Mouse (Mus musculus): ENCODE measurements around the gene Kcnq4. TPM values are rescaled to one million over a fixed set of nuclear protein-coding genes. Genes with fewer than 3 reads are reported as not detected.

Kcnq4 gene
- 0.24 and 0.54 TPM in 2 replicates for polyA plus RNA-seq (2014; fragmentation: Nextera tagmentation; extraction: Ambion mirVana)

DNA sequence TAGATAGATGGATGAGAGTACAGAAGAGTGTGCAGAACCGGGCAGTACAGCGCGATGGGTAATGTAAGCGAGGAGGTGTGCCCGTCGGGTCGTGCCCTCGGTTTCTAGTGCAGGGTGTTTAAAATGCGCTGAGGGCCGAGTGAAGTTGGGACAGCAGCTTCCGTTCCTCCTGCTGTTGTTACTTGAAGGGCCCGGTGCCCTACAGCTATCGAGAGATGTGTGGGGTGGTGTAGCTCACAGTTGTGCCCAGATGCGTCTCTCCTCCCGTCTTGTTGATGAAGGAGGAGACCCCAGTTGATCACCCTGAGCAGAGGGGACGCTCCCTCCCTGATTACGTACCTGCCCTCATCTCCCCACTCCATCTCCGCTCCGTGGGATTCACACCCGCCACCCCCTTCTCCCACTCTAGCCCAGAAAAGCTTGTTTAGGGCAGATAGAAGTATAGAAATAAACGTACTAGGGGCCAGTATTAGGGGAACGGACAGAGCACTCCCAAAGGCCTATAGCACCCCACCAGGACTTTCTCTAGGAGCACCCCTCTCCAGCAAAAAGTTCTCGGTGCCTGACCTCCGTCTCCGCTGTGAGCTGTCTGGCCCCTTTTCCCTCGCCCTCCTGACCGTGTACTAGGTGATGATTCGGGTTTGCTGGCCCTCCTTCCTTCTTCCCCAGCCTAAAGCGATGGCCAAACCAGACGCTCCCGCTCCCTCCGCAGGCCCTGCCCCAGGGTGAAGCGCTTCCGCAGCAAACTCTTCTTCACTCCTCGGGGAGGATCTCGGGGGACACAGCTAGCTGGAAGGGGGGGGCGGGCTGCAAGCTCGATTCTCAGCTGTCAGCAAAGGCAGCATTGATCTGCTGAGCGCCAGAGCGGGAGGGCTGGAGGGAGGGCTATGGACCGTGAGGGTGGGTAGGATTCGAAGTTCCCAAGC, at the start of gene Kcnq4:
Gene Kcnq4 (minus strand): TSS at position 672 of the 926 bp plus-strand sequence.
- peaks cover 4 to 5% of the 10 kb centered on the region in 2 experiments; a peak in 2 of 4 replicates for H3K4me1 ChIP-seq (ENCODE audit: control insufficient read depth in 2 of 2, insufficient read depth in 2 of 2, low read length in 2 of 2)
- no peak for ATAC-seq (ENCODE audit: insufficient number of reproducible peaks, insufficient read depth, low FRiP score, low read depth)
- no peaks in the 10 kb centered on the region for H3K9me3 ChIP-seq (ENCODE audit: control insufficient read depth, low read length)
- peaks cover 62% of the 10 kb centered on the region for H3K27me3 ChIP-seq (ENCODE audit: control insufficient read depth, insufficient read depth, low read length)
- peak within 1 kb of the TSS; percentile 52 to 66 for H3K4me3 ChIP-seq (ENCODE audit: control insufficient read depth in 1 of 2, insufficient read depth in 1 of 2, low read depth in 1 of 2, low read length in 2 of 2)
- H3K9ac ChIP-seq (ENCODE audit: low read length), result peak within 1 kb of the TSS; percentile 69
- 4% methylated on average over 39 of the region's 42 CpGs for WGBS
- H3K27ac ChIP-seq (replicated peaks in 1 of 2; ENCODE audit: control insufficient read depth in 1 of 2, insufficient read depth in 1 of 2, low read depth in 2 of 2, low read length in 2 of 2), result no peak within 1 kb of the TSS
- no peaks in the 10 kb centered on the region for H3K36me3 ChIP-seq (ENCODE audit: control insufficient read depth, insufficient read depth, low read length)
- H3K4me2 ChIP-seq (ENCODE audit: low read length), result peak within 1 kb of the TSS; percentile 100

DNA sequence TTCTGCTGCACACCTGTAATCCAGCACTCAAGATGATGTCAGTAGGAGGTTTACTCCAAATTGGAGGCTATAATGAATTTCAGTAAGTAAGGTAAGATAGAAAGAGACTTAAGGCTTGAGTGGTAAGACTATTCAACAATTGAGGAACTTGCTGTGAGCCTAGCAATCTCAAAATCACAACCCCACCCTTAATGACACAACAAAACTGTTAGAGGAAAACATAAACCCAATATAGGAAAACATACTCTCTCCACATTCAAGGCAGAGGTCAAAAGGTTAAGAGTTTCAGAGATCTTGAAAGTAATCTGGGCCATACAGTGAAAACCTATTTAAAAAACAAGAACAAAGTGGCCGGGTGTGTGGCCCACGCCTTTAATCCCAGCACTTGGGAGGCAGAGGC, 48.3 kb upstream of the Kcnq4 start:
- no peak overlapping the region for H3K27ac ChIP-seq (replicated peaks in 1 of 2; ENCODE audit: control insufficient read depth in 1 of 2, insufficient read depth in 1 of 2, low read depth in 2 of 2, low read length in 2 of 2)
- H3K9ac ChIP-seq (ENCODE audit: low read length), result no peak overlapping the region
- no peaks in the 10 kb centered on the region for H3K9me3 ChIP-seq (ENCODE audit: control insufficient read depth, low read length)
- H3K36me3 ChIP-seq (ENCODE audit: control insufficient read depth, insufficient read depth, low read length), result peaks cover 11% of the 10 kb centered on the region
- no peak overlapping the region for H3K4me2 ChIP-seq (ENCODE audit: low read length)
- 72% methylated on average over 2 of the region's 2 CpGs for WGBS
- peaks cover 2 to 38% of the 10 kb centered on the region in 2 experiments; a peak in 3 of 4 replicates for H3K4me1 ChIP-seq (ENCODE audit: control insufficient read depth in 2 of 2, insufficient read depth in 2 of 2, low read length in 2 of 2)
- H3K27me3 ChIP-seq (ENCODE audit: control insufficient read depth, insufficient read depth, low read length), result no peaks in the 10 kb centered on the region
- H3K4me3 ChIP-seq (ENCODE audit: control insufficient read depth in 1 of 2, insufficient read depth in 1 of 2, low read depth in 1 of 2, low read length in 2 of 2), result no peak overlapping the region
- no peak for ATAC-seq (ENCODE audit: insufficient number of reproducible peaks, insufficient read depth, low FRiP score, low read depth)

DNA sequence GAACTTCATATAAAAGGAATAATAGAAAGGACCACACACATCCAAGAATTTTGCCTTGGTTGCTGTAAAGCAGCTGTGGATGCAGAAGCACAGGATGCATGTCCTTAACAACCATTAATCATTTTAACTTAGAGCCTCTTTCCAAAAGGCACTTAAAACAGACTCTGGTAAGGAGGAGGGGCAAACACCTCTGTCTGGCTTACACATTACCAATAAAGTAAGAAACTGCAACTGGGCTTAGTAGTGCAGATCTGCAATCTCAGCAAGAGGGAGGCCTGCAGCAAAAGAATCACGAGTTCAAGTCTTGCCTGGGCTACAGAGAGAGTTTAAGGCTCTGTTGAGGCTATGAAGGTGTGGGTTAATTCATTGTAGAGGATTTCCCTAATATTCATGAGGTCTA, 47.2 kb upstream of the Kcnq4 start:
- no peaks in the 10 kb centered on the region for H3K27me3 ChIP-seq (ENCODE audit: control insufficient read depth, insufficient read depth, low read length)
- no peaks in the 10 kb centered on the region for H3K9me3 ChIP-seq (ENCODE audit: control insufficient read depth, low read length)
- no peak overlapping the region for H3K4me2 ChIP-seq (ENCODE audit: low read length)
- H3K4me1 ChIP-seq (ENCODE audit: control insufficient read depth in 2 of 2, insufficient read depth in 2 of 2, low read length in 2 of 2), result peaks cover 2 to 37% of the 10 kb centered on the region in 2 experiments; a peak in 3 of 4 replicates
- H3K27ac ChIP-seq (replicated peaks in 1 of 2; ENCODE audit: control insufficient read depth in 1 of 2, insufficient read depth in 1 of 2, low read depth in 2 of 2, low read length in 2 of 2), result no peak overlapping the region
- H3K36me3 ChIP-seq (ENCODE audit: control insufficient read depth, insufficient read depth, low read length), result peaks cover 8% of the 10 kb centered on the region
- H3K9ac ChIP-seq (ENCODE audit: low read length), result no peak overlapping the region
- no peak for ATAC-seq (ENCODE audit: insufficient number of reproducible peaks, insufficient read depth, low FRiP score, low read depth)
- H3K4me3 ChIP-seq (ENCODE audit: control insufficient read depth in 1 of 2, insufficient read depth in 1 of 2, low read depth in 1 of 2, low read length in 2 of 2), result no peak overlapping the region
- 82% methylated on average over 1 of the region's 1 CpGs for WGBS

DNA sequence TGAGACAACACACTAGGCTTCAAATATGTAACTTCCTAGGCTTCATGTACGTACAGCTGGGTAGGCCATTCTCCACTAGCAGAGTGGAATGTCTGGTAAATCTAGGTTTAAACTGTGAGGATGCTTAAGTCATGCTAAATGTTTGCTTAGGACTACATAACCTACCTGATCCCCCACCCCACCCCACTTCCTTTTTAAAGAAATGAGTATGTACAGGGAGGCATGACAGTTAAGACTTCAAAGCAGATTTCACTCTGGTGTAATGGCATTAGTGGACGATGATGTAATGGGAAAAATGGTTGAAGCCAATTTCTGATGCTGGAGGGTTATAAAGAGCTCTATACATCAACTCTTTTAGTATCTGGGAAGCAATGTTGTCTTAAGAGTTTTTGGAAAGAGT, 44.5 kb upstream of the Kcnq4 start:
- Histone ChIP-seq H3K27ac (replicated peaks in 1 of 2; ENCODE audit: control insufficient read depth in 1 of 2, insufficient read depth in 1 of 2, low read depth in 2 of 2, low read length in 2 of 2) (peak overlapping the region in 1 of 2 experiments; percentile 58; a peak in 3 of 4 replicates), H3K27me3 (ENCODE audit: control insufficient read depth, insufficient read depth, low read length) (no peaks in the 10 kb centered on the region), H3K4me3 (ENCODE audit: control insufficient read depth in 1 of 2, insufficient read depth in 1 of 2, low read depth in 1 of 2, low read length in 2 of 2) (no peak overlapping the region), H3K4me1 (ENCODE audit: control insufficient read depth in 2 of 2, insufficient read depth in 2 of 2, low read length in 2 of 2) (peaks cover 0 to 28% of the 10 kb centered on the region in 2 experiments; a peak in 3 of 4 replicates), H3K36me3 (ENCODE audit: control insufficient read depth, insufficient read depth, low read length) (peaks cover 30% of the 10 kb centered on the region), H3K4me2 (ENCODE audit: low read length) (no peak overlapping the region), H3K9me3 (ENCODE audit: control insufficient read depth, low read length) (no peaks in the 10 kb centered on the region), H3K9ac (ENCODE audit: low read length) (no peak overlapping the region)
- ATAC-seq (ENCODE audit: insufficient number of reproducible peaks, insufficient read depth, low FRiP score, low read depth), result 0 out of 2 replicates have a peak, but pooled peaks have one; percentile 50
- WGBS, result 55% methylated on average over 2 of the region's 2 CpGs

DNA sequence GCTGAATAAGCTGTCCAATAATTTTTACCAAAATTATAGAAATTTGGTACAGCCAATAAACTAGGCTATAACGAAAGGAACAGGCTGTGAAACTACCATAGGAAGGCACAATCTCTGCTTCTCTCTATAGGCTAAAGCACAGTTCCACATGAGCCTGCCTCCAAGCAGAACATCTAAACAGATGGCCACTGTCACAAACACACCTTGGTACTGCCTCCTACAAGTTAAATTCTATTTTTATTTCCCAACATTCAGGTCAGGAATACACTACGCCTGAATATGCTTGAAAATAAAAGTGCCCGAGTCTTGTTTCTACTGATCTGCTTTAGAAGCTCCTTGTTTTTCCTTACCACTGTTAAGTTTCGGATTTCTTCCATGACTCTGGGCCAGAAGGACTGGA, 41.6 kb upstream of the Kcnq4 start:
- Histone ChIP-seq H3K36me3 (ENCODE audit: control insufficient read depth, insufficient read depth, low read length) (peaks cover 59% of the 10 kb centered on the region), H3K4me3 (ENCODE audit: control insufficient read depth in 1 of 2, insufficient read depth in 1 of 2, low read depth in 1 of 2, low read length in 2 of 2) (no peak overlapping the region), H3K27ac (replicated peaks in 1 of 2; ENCODE audit: control insufficient read depth in 1 of 2, insufficient read depth in 1 of 2, low read depth in 2 of 2, low read length in 2 of 2) (no peak overlapping the region), H3K9ac (ENCODE audit: low read length) (no peak overlapping the region), H3K9me3 (ENCODE audit: control insufficient read depth, low read length) (no peaks in the 10 kb centered on the region), H3K27me3 (ENCODE audit: control insufficient read depth, insufficient read depth, low read length) (no peaks in the 10 kb centered on the region), H3K4me1 (ENCODE audit: control insufficient read depth in 2 of 2, insufficient read depth in 2 of 2, low read length in 2 of 2) (peaks cover 0 to 21% of the 10 kb centered on the region in 2 experiments; a peak in 3 of 4 replicates), H3K4me2 (ENCODE audit: low read length) (no peak overlapping the region)
- 93% methylated on average over 4 of the region's 4 CpGs for WGBS
- no peak for ATAC-seq (ENCODE audit: insufficient number of reproducible peaks, insufficient read depth, low FRiP score, low read depth)

DNA sequence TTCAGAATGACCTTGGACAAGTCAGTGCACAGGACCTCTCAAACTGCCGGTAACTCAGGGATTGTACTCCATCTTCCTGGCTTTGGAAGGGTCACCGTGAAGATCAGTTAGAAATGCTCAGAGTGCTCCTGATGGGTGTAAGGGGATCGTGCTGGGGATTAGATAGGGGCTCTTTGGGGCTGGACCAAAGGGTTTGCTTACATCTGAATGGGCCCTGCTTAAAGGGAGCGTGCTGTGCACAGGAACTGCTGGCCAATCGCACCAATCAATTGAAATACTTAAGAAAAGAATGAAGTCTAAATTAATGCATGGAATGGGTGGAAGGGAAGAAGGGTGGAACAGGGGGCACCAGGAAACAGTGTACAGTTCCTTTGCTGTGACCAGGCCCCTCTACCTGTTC, 7.4 kb upstream of the Kcnq4 start:
- no peaks in the 10 kb centered on the region for H3K9me3 ChIP-seq (ENCODE audit: control insufficient read depth, low read length)
- no peak overlapping the region for H3K27ac ChIP-seq (replicated peaks in 1 of 2; ENCODE audit: control insufficient read depth in 1 of 2, insufficient read depth in 1 of 2, low read depth in 2 of 2, low read length in 2 of 2)
- no peak overlapping the region for H3K4me3 ChIP-seq (ENCODE audit: control insufficient read depth in 1 of 2, insufficient read depth in 1 of 2, low read depth in 1 of 2, low read length in 2 of 2)
- peaks cover 7% of the 10 kb centered on the region for H3K27me3 ChIP-seq (ENCODE audit: control insufficient read depth, insufficient read depth, low read length)
- WGBS, result 57% methylated on average over 5 of the region's 5 CpGs
- ATAC-seq (ENCODE audit: insufficient number of reproducible peaks, insufficient read depth, low FRiP score, low read depth), result no peak
- no peak overlapping the region for H3K4me2 ChIP-seq (ENCODE audit: low read length)
- no peak overlapping the region for H3K9ac ChIP-seq (ENCODE audit: low read length)
- H3K4me1 ChIP-seq (ENCODE audit: control insufficient read depth in 2 of 2, insufficient read depth in 2 of 2, low read length in 2 of 2), result no peaks in the 10 kb centered on the region
- H3K36me3 ChIP-seq (ENCODE audit: control insufficient read depth, insufficient read depth, low read length), result peaks cover 49% of the 10 kb centered on the region

DNA sequence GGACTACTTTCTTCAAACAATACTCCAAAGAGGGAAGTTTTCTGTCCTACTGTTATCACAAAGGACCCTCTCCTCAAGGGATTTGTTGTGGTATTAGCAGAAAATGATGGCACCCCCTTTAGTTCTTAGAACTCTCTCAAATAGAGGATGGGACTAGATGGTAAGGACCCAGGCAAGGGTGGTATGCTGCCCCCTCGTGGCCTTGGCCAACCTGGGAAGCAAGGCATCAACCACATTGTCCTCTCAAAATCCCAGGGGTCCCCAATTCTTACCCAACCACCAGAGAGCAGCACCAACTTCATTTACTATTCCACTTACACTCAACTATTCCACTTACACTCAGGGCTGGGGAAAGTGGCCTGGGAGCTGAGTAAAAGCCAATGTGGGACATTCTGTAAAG, 6.9 kb upstream of the Kcnq4 start:
- no peak for ATAC-seq (ENCODE audit: insufficient number of reproducible peaks, insufficient read depth, low FRiP score, low read depth)
- Histone ChIP-seq H3K4me1 (ENCODE audit: control insufficient read depth in 2 of 2, insufficient read depth in 2 of 2, low read length in 2 of 2) (no peaks in the 10 kb centered on the region), H3K27ac (replicated peaks in 1 of 2; ENCODE audit: control insufficient read depth in 1 of 2, insufficient read depth in 1 of 2, low read depth in 2 of 2, low read length in 2 of 2) (no peak overlapping the region), H3K9me3 (ENCODE audit: control insufficient read depth, low read length) (no peaks in the 10 kb centered on the region), H3K36me3 (ENCODE audit: control insufficient read depth, insufficient read depth, low read length) (peaks cover 44% of the 10 kb centered on the region), H3K27me3 (ENCODE audit: control insufficient read depth, insufficient read depth, low read length) (peaks cover 10% of the 10 kb centered on the region), H3K4me2 (ENCODE audit: low read length) (no peak overlapping the region), H3K4me3 (ENCODE audit: control insufficient read depth in 1 of 2, insufficient read depth in 1 of 2, low read depth in 1 of 2, low read length in 2 of 2) (no peak overlapping the region), H3K9ac (ENCODE audit: low read length) (no peak overlapping the region)
- WGBS, result 0% methylated on average over 1 of the region's 1 CpGs
